Mouse (Mus musculus): ENCODE measurements around the gene Plekho2. TPM values are rescaled to one million over a fixed set of nuclear protein-coding genes. Genes with fewer than 3 reads are reported as not detected.

Gene Plekho2
- 15.0 and 16.0 TPM in 2 replicates for polyA plus RNA-seq (2015; fragmentation: Nextera tagmentation; extraction: Ambion mirVana)

GRCm38 (mm10) chr9:65579781-65580371, at the start of gene Plekho2:
Gene Plekho2, minus strand, starts transcription at chr9:65580040.
- WGBS: under 1% methylated on average over 40 of the region's 45 CpGs
- H3K27me3 ChIP-seq: no peaks in the 10 kb centered on the region
- H3K36me3 ChIP-seq: no peaks in the 10 kb centered on the region
- no peaks in the 10 kb centered on the region for H3K9me3 ChIP-seq (replicated peaks)
- peak within 1 kb of the TSS; percentile 73 for H3K4me2 ChIP-seq (replicated peaks)
- peak within 1 kb of the TSS; percentile 74 for H3K4me3 ChIP-seq (replicated peaks)
- peak; percentile 96 for ATAC-seq (ENCODE audit: insufficient number of reproducible peaks, low FRiP score, low TSS enrichment, low read depth)
- H3K27ac ChIP-seq (replicated peaks): peak within 1 kb of the TSS; percentile 90
- H3K4me1 ChIP-seq: peaks cover 56% of the 10 kb centered on the region
- H3K9ac ChIP-seq: peak within 1 kb of the TSS; percentile 64

- no peak for ATAC-seq (ENCODE audit: insufficient number of reproducible peaks, low FRiP score, low TSS enrichment, low read depth)
- H3K4me2 ChIP-seq (replicated peaks): peak within 1 kb of the TSS; percentile 99
- peak within 1 kb of the TSS; percentile 50; the same call in 1 of the 2 replicates for H3K9ac ChIP-seq
- peak within 1 kb of the TSS; percentile 57 for H3K4me3 ChIP-seq (replicated peaks)
- WGBS: 2% methylated on average over 31 of the region's 40 CpGs
- H3K36me3 ChIP-seq: no peaks in the 10 kb centered on the region
- H3K27ac ChIP-seq (replicated peaks): no peak within 1 kb of the TSS
- H3K27me3 ChIP-seq: peaks cover 34% of the 10 kb centered on the region
- no peaks in the 10 kb centered on the region for H3K9me3 ChIP-seq (replicated peaks)
- peaks cover 15% of the 10 kb centered on the region for H3K4me1 ChIP-seq
These were observed 49.4 kb upstream of the Plekho2 start, which contains the start of gene Rbpms2 for GRCm38 (mm10) chr9:65629025-65629766. Gene Rbpms2, plus strand, starts transcription at chr9:65629648.

- H3K27me3 ChIP-seq: peaks cover 20% of the 10 kb centered on the region
- no peak for ATAC-seq (ENCODE audit: insufficient number of reproducible peaks, low FRiP score, low TSS enrichment, low read depth)
- WGBS: 59% methylated on average over 2 of the region's 2 CpGs
These were observed 44.4 kb upstream of the Plekho2 start for GRCm38 (mm10) chr9:65624266-65624665.

GRCm38 (mm10) chr9:65622826-65623225, 43.0 kb upstream of the Plekho2 start:
- no peak for ATAC-seq (ENCODE audit: insufficient number of reproducible peaks, low FRiP score, low TSS enrichment, low read depth)
- Histone ChIP-seq H3K4me1 (no peaks in the 10 kb centered on the region), H3K36me3 (no peaks in the 10 kb centered on the region), H3K9me3 (replicated peaks) (no peaks in the 10 kb centered on the region), H3K27ac (replicated peaks) (no peak overlapping the region), H3K27me3 (peaks cover 8% of the 10 kb centered on the region; the same call in 1 of the 2 replicates), H3K9ac (no peak overlapping the region), H3K4me3 (replicated peaks) (no peak overlapping the region), H3K4me2 (replicated peaks) (no peak overlapping the region)
- WGBS: 83% methylated on average over 5 of the region's 5 CpGs

More at GRCm38 (mm10) chr9:65624266-65624665, 44.4 kb upstream of the Plekho2 start:
- no peak overlapping the region for H3K9ac ChIP-seq
- H3K36me3 ChIP-seq: no peaks in the 10 kb centered on the region
- no peaks in the 10 kb centered on the region for H3K9me3 ChIP-seq (replicated peaks)
- H3K27ac ChIP-seq (replicated peaks): no peak overlapping the region
- H3K4me1 ChIP-seq: peaks cover 5% of the 10 kb centered on the region
- no peak overlapping the region for H3K4me3 ChIP-seq (replicated peaks)
- H3K4me2 ChIP-seq (replicated peaks): no peak overlapping the region

- no peaks in the 10 kb centered on the region for H3K4me1 ChIP-seq
- no peak overlapping the region for H3K9ac ChIP-seq
- no peak overlapping the region for H3K4me2 ChIP-seq (replicated peaks)
- no peak for ATAC-seq (ENCODE audit: insufficient number of reproducible peaks, low FRiP score, low TSS enrichment, low read depth)
- no peak overlapping the region for H3K27ac ChIP-seq (replicated peaks)
- no peak overlapping the region for H3K4me3 ChIP-seq (replicated peaks)
- no peaks in the 10 kb centered on the region for H3K27me3 ChIP-seq
- H3K36me3 ChIP-seq: no peaks in the 10 kb centered on the region
- 71% methylated on average over 2 of the region's 2 CpGs for WGBS
- no peaks in the 10 kb centered on the region for H3K9me3 ChIP-seq (replicated peaks)
These were observed 41.8 kb upstream of the Plekho2 start for GRCm38 (mm10) chr9:65621666-65622065.

GRCm38 (mm10) chr9:65621196-65621595, 41.4 kb upstream of the Plekho2 start:
- Histone ChIP-seq H3K27me3 (no peaks in the 10 kb centered on the region), H3K36me3 (no peaks in the 10 kb centered on the region), H3K9ac (no peak overlapping the region), H3K4me2 (replicated peaks) (no peak overlapping the region), H3K4me3 (replicated peaks) (no peak overlapping the region), H3K4me1 (no peaks in the 10 kb centered on the region), H3K27ac (replicated peaks) (no peak overlapping the region), H3K9me3 (replicated peaks) (no peaks in the 10 kb centered on the region)
- WGBS: 87% methylated on average over 4 of the region's 4 CpGs
- no peak for ATAC-seq (ENCODE audit: insufficient number of reproducible peaks, low FRiP score, low TSS enrichment, low read depth)

GRCm38 (mm10) chr9:65619311-65619710, 39.5 kb upstream of the Plekho2 start:
- 52% methylated on average over 3 of the region's 3 CpGs for WGBS

GRCm38 (mm10) chr9:65613098-65613497, 33.3 kb upstream of the Plekho2 start:
- Histone ChIP-seq H3K9ac (no peak overlapping the region), H3K36me3 (no peaks in the 10 kb centered on the region), H3K27me3 (no peaks in the 10 kb centered on the region), H3K4me1 (no peaks in the 10 kb centered on the region), H3K4me2 (replicated peaks) (no peak overlapping the region), H3K9me3 (replicated peaks) (no peaks in the 10 kb centered on the region), H3K27ac (replicated peaks) (no peak overlapping the region), H3K4me3 (replicated peaks) (no peak overlapping the region)
- WGBS: 39% methylated on average over 2 of the region's 2 CpGs
- no peak for ATAC-seq (ENCODE audit: insufficient number of reproducible peaks, low FRiP score, low TSS enrichment, low read depth)

More at GRCm38 (mm10) chr9:65619311-65619710, 39.5 kb upstream of the Plekho2 start:
- Histone ChIP-seq H3K4me1 (no peaks in the 10 kb centered on the region), H3K4me3 (replicated peaks) (no peak overlapping the region), H3K27me3 (no peaks in the 10 kb centered on the region), H3K9ac (no peak overlapping the region), H3K4me2 (replicated peaks) (no peak overlapping the region), H3K9me3 (replicated peaks) (no peaks in the 10 kb centered on the region), H3K36me3 (no peaks in the 10 kb centered on the region), H3K27ac (replicated peaks) (no peak overlapping the region)
- no peak for ATAC-seq (ENCODE audit: insufficient number of reproducible peaks, low FRiP score, low TSS enrichment, low read depth)

GRCm38 (mm10) chr9:65611969-65612486, 32.2 kb upstream of the Plekho2 start:
- 90% methylated on average over 5 of the region's 5 CpGs for WGBS

GRCm38 (mm10) chr9:65607120-65607519, 27.3 kb upstream of the Plekho2 start:
- H3K9ac ChIP-seq: no peak overlapping the region
- 36% methylated on average over 2 of the region's 2 CpGs for whole genome bisulfite sequencing
- no peak for ATAC-seq (ENCODE audit: insufficient number of reproducible peaks, low FRiP score, low TSS enrichment, low read depth)
- H3K4me1 ChIP-seq: no peaks in the 10 kb centered on the region; the same call in none of the 2 replicates
- H3K9me3 ChIP-seq (replicated peaks): no peaks in the 10 kb centered on the region
- H3K4me3 ChIP-seq (replicated peaks): no peak overlapping the region
- no peak overlapping the region for H3K4me2 ChIP-seq (replicated peaks)
- H3K27ac ChIP-seq (replicated peaks): no peak overlapping the region
- no peaks in the 10 kb centered on the region for H3K27me3 ChIP-seq
- H3K36me3 ChIP-seq: no peaks in the 10 kb centered on the region

More at GRCm38 (mm10) chr9:65611969-65612486, 32.2 kb upstream of the Plekho2 start:
- Histone ChIP-seq H3K27me3 (no peaks in the 10 kb centered on the region), H3K36me3 (no peaks in the 10 kb centered on the region), H3K9ac (no peak overlapping the region), H3K4me3 (replicated peaks) (no peak overlapping the region), H3K4me2 (replicated peaks) (no peak overlapping the region), H3K4me1 (no peaks in the 10 kb centered on the region), H3K9me3 (replicated peaks) (no peaks in the 10 kb centered on the region), H3K27ac (replicated peaks) (no peak overlapping the region)
- ATAC-seq (ENCODE audit: insufficient number of reproducible peaks, low FRiP score, low TSS enrichment, low read depth): no peak

GRCm38 (mm10) chr9:65606321-65607109, 26.7 kb upstream of the Plekho2 start:
- no peak overlapping the region for H3K27ac ChIP-seq (replicated peaks)
- H3K4me2 ChIP-seq (replicated peaks): no peak overlapping the region
- no peaks in the 10 kb centered on the region for H3K36me3 ChIP-seq
- no peak overlapping the region for H3K9ac ChIP-seq
- H3K9me3 ChIP-seq (replicated peaks): no peaks in the 10 kb centered on the region
- no peaks in the 10 kb centered on the region for H3K27me3 ChIP-seq
- ATAC-seq (ENCODE audit: insufficient number of reproducible peaks, low FRiP score, low TSS enrichment, low read depth): no peak
- H3K4me1 ChIP-seq: no peaks in the 10 kb centered on the region; the same call in none of the 2 replicates
- WGBS: 41% methylated on average over 9 of the region's 9 CpGs
- no peak overlapping the region for H3K4me3 ChIP-seq (replicated peaks)
